Mouse (Mus musculus): ENCODE measurements around the gene Slc9a3r2. TPM values are rescaled to one million over a fixed set of nuclear protein-coding genes. Genes with fewer than 3 reads are reported as not detected.

The Slc9a3r2 gene
- polyA plus RNA-seq, 2 experiments from 2014 or later: not detected

- ATAC-seq: no peak
These were observed 14.4 kb downstream of the Slc9a3r2 start for GRCm38 (mm10) chr17:24635694-24636093.

GRCm38 (mm10) chr17:24635024-24635423 is 15.1 kb downstream of the Slc9a3r2 start:
- no peak for ATAC-seq

- ATAC-seq: no peak
These were observed 16.3 kb downstream of the Slc9a3r2 start for GRCm38 (mm10) chr17:24633831-24634230.

- no peak for ATAC-seq
These were observed 17.2 kb downstream of the Slc9a3r2 start for GRCm38 (mm10) chr17:24632813-24633449.

GRCm38 (mm10) chr17:24632167-24632812 is 17.8 kb downstream of the Slc9a3r2 start, which contains the start of the genes Tsc2 and Nthl1:
Tsc2 (minus strand) TSS chr17:24632630.
Nthl1 (plus strand) TSS chr17:24632680.
- peak; percentile 98 for ATAC-seq

- ATAC-seq: no peak
These were observed 20.1 kb downstream of the Slc9a3r2 start for GRCm38 (mm10) chr17:24630072-24630471.

GRCm38 (mm10) chr17:24628646-24629045 is 21.5 kb downstream of the Slc9a3r2 start:
- no peak for ATAC-seq

GRCm38 (mm10) chr17:24625472-24625871 is 24.7 kb downstream of the Slc9a3r2 start:
- no peak for ATAC-seq

GRCm38 (mm10) chr17:24617561-24618194 is 32.4 kb downstream of the Slc9a3r2 start:
- no peak for ATAC-seq

GRCm38 (mm10) chr17:24610711-24611110 is 39.4 kb downstream of the Slc9a3r2 start:
- no peak for ATAC-seq

GRCm38 (mm10) chr17:24608874-24609273 is 41.3 kb downstream of the Slc9a3r2 start:
- no peak for ATAC-seq

GRCm38 (mm10) chr17:24608370-24608769 is 41.8 kb downstream of the Slc9a3r2 start:
- ATAC-seq: no peak

- no peak for ATAC-seq
These were observed 45.6 kb downstream of the Slc9a3r2 start for GRCm38 (mm10) chr17:24604557-24604956.

- no peak for ATAC-seq
These were observed 46.2 kb downstream of the Slc9a3r2 start for GRCm38 (mm10) chr17:24603961-24604360.

GRCm38 (mm10) chr17:24600502-24600901 is 49.6 kb downstream of the Slc9a3r2 start:
- ATAC-seq: no peak

- no peak for ATAC-seq
These were observed 52.1 kb downstream of the Slc9a3r2 start for GRCm38 (mm10) chr17:24597989-24598388.

GRCm38 (mm10) chr17:24596471-24597183 is 53.5 kb downstream of the Slc9a3r2 start:
- no peak for ATAC-seq

GRCm38 (mm10) chr17:24596073-24596466 is 54.1 kb downstream of the Slc9a3r2 start:
- no peak for ATAC-seq

GRCm38 (mm10) chr17:24595126-24596072 is 54.7 kb downstream of the Slc9a3r2 start:
- ATAC-seq: no peak

GRCm38 (mm10) chr17:24593992-24594890 is 55.9 kb downstream of the Slc9a3r2 start:
- ATAC-seq: no peak

GRCm38 (mm10) chr17:24593248-24593647 is 56.9 kb downstream of the Slc9a3r2 start:
- no peak for ATAC-seq
